Mouse (Mus musculus): ENCODE data around the gene Ifnar2.
"Not testable (repeated sequence)": the region's sequence is repeated elsewhere in the genome, so short reads cannot be mapped to it uniquely, and the experiment has no call there.

Ifnar2 gene

GRCm38 (mm10) chr16:91428259-91428865 lies 55.8 kb downstream of the Ifnar2 start:
- DNase-seq (ENCODE audit: low spot score) = no peak

- DNase-seq (ENCODE audit: low spot score) = no peak
Measured at GRCm38 (mm10) chr16:91432720-91433328, 60.2 kb downstream of the Ifnar2 start.

GRCm38 (mm10) chr16:91433329-91433933 lies 60.8 kb downstream of the Ifnar2 start:
- no peak for DNase-seq (ENCODE audit: low spot score)

GRCm38 (mm10) chr16:91434119-91434518 lies 61.5 kb downstream of the Ifnar2 start:
- DNase-seq (ENCODE audit: low spot score) = no peak

- DNase-seq (ENCODE audit: low spot score) = no peak
Measured at GRCm38 (mm10) chr16:91438081-91438480, 65.5 kb downstream of the Ifnar2 start.

GRCm38 (mm10) chr16:91438599-91438998 lies 66.0 kb downstream of the Ifnar2 start:
- DNase-seq (ENCODE audit: low spot score) = not testable (repeated sequence)

- DNase-seq (ENCODE audit: low spot score) = no peak
Measured at GRCm38 (mm10) chr16:91441366-91441765, 68.8 kb downstream of the Ifnar2 start.

- DNase-seq (ENCODE audit: low spot score) = no peak
Measured at GRCm38 (mm10) chr16:91441811-91442240, 69.2 kb downstream of the Ifnar2 start.

GRCm38 (mm10) chr16:91442446-91442845 lies 69.9 kb downstream of the Ifnar2 start:
- DNase-seq (ENCODE audit: low spot score) = no peak

- DNase-seq (ENCODE audit: low spot score) = no peak
Measured at GRCm38 (mm10) chr16:91443211-91443611, 70.6 kb downstream of the Ifnar2 start.

GRCm38 (mm10) chr16:91444847-91445246 lies 72.3 kb downstream of the Ifnar2 start:
- DNase-seq (ENCODE audit: low spot score) = no peak

GRCm38 (mm10) chr16:91445566-91445965 lies 73.0 kb downstream of the Ifnar2 start:
- no peak for DNase-seq (ENCODE audit: low spot score)

GRCm38 (mm10) chr16:91446778-91447511 lies 74.4 kb downstream of the Ifnar2 start:
- DNase-seq (ENCODE audit: low spot score) = no peak

- DNase-seq (ENCODE audit: low spot score) = no peak
Measured at GRCm38 (mm10) chr16:91447512-91447900, 74.9 kb downstream of the Ifnar2 start.

GRCm38 (mm10) chr16:91448088-91448487 lies 75.5 kb downstream of the Ifnar2 start:
- no peak for DNase-seq (ENCODE audit: low spot score)

- DNase-seq (ENCODE audit: low spot score) = no peak
Measured at GRCm38 (mm10) chr16:91448895-91449294, 76.3 kb downstream of the Ifnar2 start.

- no peak for DNase-seq (ENCODE audit: low spot score)
Measured at GRCm38 (mm10) chr16:91450137-91451064, 77.8 kb downstream of the Ifnar2 start.

- no peak for DNase-seq (ENCODE audit: low spot score)
Measured at GRCm38 (mm10) chr16:91451949-91452348, 79.4 kb downstream of the Ifnar2 start.

GRCm38 (mm10) chr16:91452363-91452896 lies 79.8 kb downstream of the Ifnar2 start:
- no peak for DNase-seq (ENCODE audit: low spot score)

Measured in layer of hippocampus, adult 9-10 months (tissue).